Mouse (Mus musculus): ENCODE measurements around the gene Krt36. TPM values are rescaled to one million over a fixed set of nuclear protein-coding genes. Genes with fewer than 3 reads are reported as not detected.

The Krt36 gene
- not detected for polyA plus RNA-seq (2017; shearing (Covaris generic))

GRCm38 (mm10) chr11:100105576-100106122 lies at the start of gene Krt36:
Gene Krt36, minus strand, starts transcription at chr11:100105626.
- no peak for ATAC-seq

GRCm38 (mm10) chr11:100148615-100149330 lies 43.3 kb upstream of the Krt36 start, which contains the start of gene Krt19:
Gene Krt19, minus strand, starts transcription at chr11:100148665.
- no peak for ATAC-seq

GRCm38 (mm10) chr11:100147566-100148353 lies 42.3 kb upstream of the Krt36 start:
- no peak for ATAC-seq

- ATAC-seq: no peak
These were observed 40.6 kb upstream of the Krt36 start for GRCm38 (mm10) chr11:100145858-100146560.

DNA sequence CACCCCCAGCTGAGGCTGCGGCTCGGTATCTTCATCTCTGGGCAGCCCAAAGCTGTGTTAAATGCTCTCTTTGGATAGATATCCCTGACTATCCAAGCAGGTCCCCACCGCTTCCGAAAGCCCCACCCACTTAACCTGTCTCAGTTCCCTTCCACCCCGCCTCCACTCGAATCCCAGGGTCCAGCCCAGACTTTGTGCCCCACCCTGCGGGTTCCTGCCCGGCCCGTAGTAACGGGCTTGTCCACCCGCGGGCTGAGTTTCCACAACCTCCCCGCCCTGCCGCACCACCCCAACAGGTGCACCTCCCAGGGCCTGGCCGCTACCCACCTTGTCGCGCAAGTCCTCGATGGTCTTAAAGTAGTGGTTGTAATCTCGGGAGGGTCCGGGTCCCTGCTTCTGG lies 39.7 kb upstream of the Krt36 start:
- no peak for ATAC-seq

DNA sequence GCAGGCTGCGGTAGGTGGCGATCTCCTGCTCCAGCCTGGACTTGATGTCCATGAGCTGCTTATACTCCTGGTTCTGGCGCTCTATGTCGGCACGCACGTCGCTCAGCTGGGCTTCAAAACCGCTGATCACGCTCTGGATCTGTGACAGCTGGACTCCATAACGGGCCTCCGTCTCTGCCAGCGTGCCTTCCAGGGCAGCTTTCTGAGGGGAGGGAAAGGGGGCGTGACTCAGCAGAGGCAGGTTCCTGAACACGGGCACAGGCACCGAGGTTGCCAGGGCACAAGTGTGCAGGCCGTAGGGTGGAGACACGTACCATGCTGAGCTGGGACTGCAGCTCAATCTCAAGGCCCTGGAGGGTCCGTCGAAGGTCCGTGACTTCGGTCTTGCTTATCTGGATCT lies 35.5 kb upstream of the Krt36 start:
- ATAC-seq: no peak

GRCm38 (mm10) chr11:100139391-100139790 lies 34.0 kb upstream of the Krt36 start:
- ATAC-seq: no peak

- no peak for ATAC-seq
These were observed 33.4 kb upstream of the Krt36 start for GRCm38 (mm10) chr11:100138809-100139208.

GRCm38 (mm10) chr11:100137693-100138092 lies 32.3 kb upstream of the Krt36 start:
- ATAC-seq: no peak

GRCm38 (mm10) chr11:100136559-100136958 lies 31.1 kb upstream of the Krt36 start:
- ATAC-seq: no peak

DNA sequence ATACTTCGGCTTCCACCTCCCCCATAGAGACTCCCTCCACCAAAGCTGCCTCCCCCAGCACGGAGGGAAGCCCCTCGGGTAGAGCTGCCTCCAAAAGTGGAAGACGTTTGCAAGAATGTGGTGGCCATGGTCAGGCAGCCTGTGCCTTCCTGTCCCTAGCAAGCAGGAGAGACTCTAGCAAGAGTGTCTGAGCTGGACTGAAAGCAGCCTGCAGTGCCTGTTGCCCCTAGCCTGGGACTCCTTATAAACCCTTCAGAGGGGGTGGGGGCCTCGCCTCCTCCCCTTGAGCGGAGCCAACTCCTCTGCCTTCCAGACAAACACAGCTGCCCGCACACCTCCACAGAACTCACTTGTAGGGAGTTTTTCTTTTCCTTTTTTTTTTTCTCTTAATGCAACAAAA lies 30.3 kb upstream of the Krt36 start, which contains the start of gene Krt15:
TSS of gene Krt15 (minus strand) at position 198 of the 400 bp plus-strand sequence.
- no peak for ATAC-seq

GRCm38 (mm10) chr11:100124901-100125300 lies 19.5 kb upstream of the Krt36 start:
- no peak for ATAC-seq

- no peak for ATAC-seq
These were observed 16.0 kb upstream of the Krt36 start, which contains the start of gene Krt13 for GRCm38 (mm10) chr11:100121466-100121865. Gene Krt13, minus strand, starts transcription at chr11:100121566.

GRCm38 (mm10) chr11:100120331-100120730 lies 14.9 kb upstream of the Krt36 start:
- ATAC-seq: no peak

- ATAC-seq: no peak
These were observed 8.3 kb upstream of the Krt36 start for GRCm38 (mm10) chr11:100113742-100114029.

DNA sequence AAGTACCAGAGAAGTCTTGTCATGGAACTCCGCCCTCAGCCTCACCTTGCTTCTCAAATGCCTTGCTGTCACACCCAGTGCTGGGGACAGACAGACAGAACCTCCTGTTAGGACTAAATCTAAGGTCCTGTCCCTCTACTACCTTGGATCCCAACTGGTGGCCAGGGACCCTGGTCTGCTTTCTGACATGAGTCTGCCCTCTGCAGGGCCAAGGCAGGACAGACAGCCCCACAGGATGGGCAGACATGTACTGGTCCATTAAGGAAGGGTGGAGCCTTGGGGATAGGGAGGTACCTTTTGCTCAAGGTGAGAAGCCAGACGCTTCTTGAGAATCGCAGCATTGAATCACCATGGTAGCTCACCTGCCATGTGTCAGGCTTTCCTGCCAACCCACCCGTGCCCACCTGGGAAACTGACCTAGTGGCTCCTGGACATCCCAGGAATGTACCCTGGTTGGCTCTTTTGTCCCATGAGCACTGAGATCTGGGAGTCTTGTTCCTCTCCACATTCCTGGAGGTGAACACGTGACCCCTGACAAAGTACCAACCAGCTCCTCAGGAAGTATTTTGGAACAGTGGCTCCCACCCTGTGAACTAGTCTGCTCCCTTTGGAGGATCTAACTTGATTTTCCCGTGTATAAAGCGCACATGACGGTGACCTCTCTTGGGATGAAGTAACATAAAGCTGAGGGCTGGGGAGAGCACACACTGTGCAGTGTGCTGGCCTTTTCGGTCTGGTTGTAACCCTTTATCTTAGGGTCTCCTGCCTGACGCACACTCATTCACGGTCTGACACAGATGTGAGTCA lies 7.7 kb upstream of the Krt36 start:
- no peak for ATAC-seq

DNA sequence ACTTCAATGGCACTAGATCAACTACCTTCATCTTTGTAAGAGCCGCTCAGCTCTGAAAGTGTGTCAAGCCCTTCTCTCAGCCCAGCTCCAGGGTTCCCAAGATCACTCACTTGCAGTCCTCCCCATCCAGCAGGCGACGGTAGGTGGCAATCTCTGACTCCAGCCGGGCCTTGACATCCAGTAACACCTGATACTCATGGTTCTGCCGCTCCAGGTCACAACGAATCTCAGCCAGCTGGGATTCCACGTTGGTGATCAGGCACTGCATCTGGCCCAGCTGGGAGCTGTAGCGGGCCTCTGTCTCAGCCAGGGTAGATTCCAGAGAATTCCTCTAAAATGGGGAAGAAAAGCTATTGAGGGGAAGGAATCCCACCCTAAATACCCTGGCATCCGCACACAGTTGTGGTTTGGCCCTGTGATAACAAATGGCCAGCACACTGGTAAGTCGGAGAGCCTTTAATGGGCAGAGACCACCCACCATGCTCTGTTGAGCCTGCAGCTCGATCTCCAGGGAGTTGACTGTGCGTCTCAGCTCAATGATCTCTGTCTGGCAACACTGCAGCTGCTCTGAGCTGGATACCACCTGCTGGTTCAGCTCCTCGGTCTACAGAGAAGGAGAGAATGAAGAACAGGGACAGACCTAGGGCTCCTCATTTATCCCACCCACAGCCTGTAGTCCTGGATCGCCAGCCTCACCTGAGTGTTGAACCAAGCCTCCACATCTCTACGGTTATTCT lies 2.6 kb downstream of the Krt36 start:
- no peak for ATAC-seq

GRCm38 (mm10) chr11:100100391-100100790 lies 5.0 kb downstream of the Krt36 start:
- ATAC-seq: no peak

- no peak for ATAC-seq
These were observed 7.6 kb downstream of the Krt36 start for GRCm38 (mm10) chr11:100097819-100098218.

GRCm38 (mm10) chr11:100096141-100096540 lies 9.3 kb downstream of the Krt36 start, which contains the start of gene Krt35:
Gene Krt35, minus strand, starts transcription at chr11:100096241.
- ATAC-seq: no peak

- ATAC-seq: no peak
These were observed 16.9 kb downstream of the Krt36 start for GRCm38 (mm10) chr11:100088378-100089025.

All from CD4-positive, CD25-positive, alpha-beta regulatory T cell, adult 4 months (primary cell).